Mouse (Mus musculus) gastrocnemius, adult 2 months (tissue): Measurements from ENCODE around the gene Srrm2. TPM values are rescaled to one million over a fixed set of nuclear protein-coding genes. Genes with fewer than 3 reads are reported as not detected.
A peak's percentile ranks its signal among the peaks of the same experiment; 100 is the strongest.

Source experiments
- DNase-seq: peaks from one replicate; pipeline ENCODE4 v3.0.0; 2022
- H3K27ac ChIP-seq: fragments of 200-600 bp; 2 replicates; pipeline ENCODE4 v1.8.1; 2022; ENCODE audit warnings: mild to moderate bottlenecking
- H3K4me3 ChIP-seq: fragments of 200-600 bp; 2 replicates; pipeline ENCODE4 v1.8.1; 2022; ENCODE audit warnings: mild to moderate bottlenecking, moderate library complexity
- CTCF ChIP-seq: fragments of 200-600 bp; IDR thresholded peaks from 2 replicates; pipeline ENCODE4 v1.8.1; 2022; ENCODE audit warnings: antibody characterized with exemption, mild to moderate bottlenecking, moderate library complexity
- intact Hi-C: fragments of 180-260 bp; cut with DNase I; formaldehyde crosslinking; loops from one replicate; pipeline ENCODE4 v1.15.1; 2025
- microRNA-seq: library from miRNA; unstranded; fragments of <30 nt; microRNA quantifications from one replicate; pipeline ENCODE4 v1.2.0, GENCODE M21; 2021
- total RNA-seq, 2 experiments: library from RNA; stranded (reverse); gene quantifications; 2 replicates each; pipeline ENCODE4 v1.2.3; 2021

Gene Srrm2
- total RNA-seq, 2 experiments from 2014 or later: 178 to 227 TPM

DNA sequence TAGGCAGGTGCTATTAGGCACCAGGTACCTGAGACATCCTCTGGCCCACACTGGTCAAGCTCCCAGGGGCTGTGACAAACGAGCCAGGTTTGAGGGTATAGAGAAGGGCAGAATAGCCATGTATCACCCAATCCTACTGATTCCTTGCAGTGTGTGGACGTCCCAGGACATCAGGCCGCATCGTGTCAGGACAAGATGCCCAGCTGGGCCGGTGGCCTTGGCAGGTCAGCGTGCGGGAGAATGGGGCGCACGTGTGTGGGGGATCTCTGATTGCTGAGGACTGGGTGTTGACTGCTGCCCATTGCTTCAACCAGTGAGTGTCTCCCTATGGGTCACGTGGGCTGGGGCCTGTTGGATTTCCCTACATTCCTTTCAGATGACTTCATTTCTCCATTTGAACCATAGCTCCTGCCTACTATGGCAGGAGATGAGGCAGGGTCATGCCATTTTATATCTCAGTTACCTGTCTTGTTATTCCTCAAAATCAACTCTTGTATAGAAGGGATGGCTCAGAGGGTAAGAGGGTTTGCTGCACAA lies 64.0 kb downstream of the Srrm2 start:
- DNase-seq: no peak
- intact Hi-C loops: no loop called here
- no peak overlapping the region for H3K4me3 ChIP-seq

GRCm38 (mm10) chr17:23857193-23857592 lies 66.9 kb downstream of the Srrm2 start:
- intact Hi-C loops: no loop called here
- no peak for TF ChIP-seq CTCF
- H3K4me3 ChIP-seq: no peak overlapping the region
- DNase-seq: peak; percentile 10
- no peak overlapping the region for H3K27ac ChIP-seq

More for the DNA sequence above, 64.0 kb downstream of the Srrm2 start:
- no peak for TF ChIP-seq CTCF
- no peak overlapping the region for H3K27ac ChIP-seq

GRCm38 (mm10) chr17:23857913-23858312 lies 67.6 kb downstream of the Srrm2 start:
- intact Hi-C loops: no loop called here
- DNase-seq: peak; percentile 8
- no peak for TF ChIP-seq CTCF
- Histone ChIP-seq H3K27ac (no peak overlapping the region), H3K4me3 (no peak overlapping the region)

DNA sequence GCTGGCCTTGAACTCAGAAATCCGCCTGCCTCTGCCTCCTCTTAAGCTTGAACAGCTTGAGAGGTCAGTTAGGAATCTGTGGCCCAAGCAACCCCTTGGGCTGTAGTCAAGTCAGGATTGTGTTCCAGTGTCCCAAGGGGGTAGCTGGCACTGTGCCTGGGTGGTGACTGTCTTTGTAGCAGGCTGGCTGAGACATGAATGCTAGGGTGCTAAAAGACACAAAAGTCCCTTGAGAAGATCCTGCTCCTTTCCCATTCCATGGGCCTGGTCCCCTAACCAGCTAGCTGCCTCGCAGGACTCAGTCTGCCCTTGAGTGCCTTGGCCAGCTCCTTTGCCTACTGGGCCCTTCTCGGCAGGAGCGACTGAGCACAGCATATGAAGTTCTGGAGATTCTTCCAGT lies 72.6 kb downstream of the Srrm2 start:
- H3K27ac ChIP-seq: no peak overlapping the region
- peak; percentile 26 for DNase-seq
- H3K4me3 ChIP-seq: no peak overlapping the region
- TF ChIP-seq CTCF: no peak
- intact Hi-C loops: no loop called here

GRCm38 (mm10) chr17:23867756-23868155 lies 77.4 kb downstream of the Srrm2 start, which contains the start of gene Prss21:
Prss21 (plus strand) TSS chr17:23868056.
- no peak for TF ChIP-seq CTCF
- Histone ChIP-seq H3K4me3 (no peak within 1 kb of the TSS), H3K27ac (no peak within 1 kb of the TSS)
- no peak for DNase-seq
- intact Hi-C loops: no loop called here

- Histone ChIP-seq H3K27ac (no peak overlapping the region), H3K4me3 (no peak overlapping the region)
- intact Hi-C loops: no loop called here
- DNase-seq: peak; percentile 27
- TF ChIP-seq CTCF: no peak
Measured at GRCm38 (mm10) chr17:23868513-23868912, 78.2 kb downstream of the Srrm2 start.

Small RNA genes lying within 50 kb of the gene (microRNA-seq; reads per million reads assigned to microRNA genes)
- gene Mir5125: not detected

Other genes with a start within 250 kb of the Srrm2 start
- gene Zfp213, start 226.3 kb upstream of the Srrm2 start, total RNA-seq: 1 to 10 TPM; 2.0 to 3.3 TPM
- 1 to 10 TPM; 1.5 to 2.1 TPM for gene Zfp13, start 191.0 kb upstream of the Srrm2 start, total RNA-seq
- gene Zscan10, start 189.7 kb upstream of the Srrm2 start, total RNA-seq: not detected
- under 1 TPM in 1 of 2 experiments, not detected in 1; 0.06 TPM for gene Mmp25, start 145.3 kb upstream of the Srrm2 start, total RNA-seq
- not detected for gene Bicdl2, start 130.0 kb upstream of the Srrm2 start, total RNA-seq
- gene Hcfc1r1, start 116.9 kb upstream of the Srrm2 start, total RNA-seq: 100 to 1,000 TPM; 112 to 137 TPM
- gene Thoc6, start 116.7 kb upstream of the Srrm2 start, total RNA-seq: 1 to 10 TPM; 6.3 to 8.8 TPM
- gene Tnfrsf12a, start 113.1 kb upstream of the Srrm2 start, total RNA-seq: 10 to 100 TPM; 19.5 to 27.5 TPM
- gene Cldn6, start 111.3 kb upstream of the Srrm2 start, total RNA-seq: not detected
- gene Cldn9, start 106.5 kb upstream of the Srrm2 start, total RNA-seq: under 1 TPM; 0.15 to 0.17 TPM
- not detected for gene 1520401A03Rik, start 67.7 kb upstream of the Srrm2 start, total RNA-seq
- under 1 TPM; 0.53 to 0.64 TPM for gene Pkmyt1, start 64.2 kb upstream of the Srrm2 start, total RNA-seq
- gene Paqr4, start 49.7 kb upstream of the Srrm2 start, total RNA-seq: 1 to 10 TPM; 2.7 to 4.0 TPM
- not detected for gene Kremen2, start 44.7 kb upstream of the Srrm2 start, total RNA-seq
- 10 to 100 TPM; 43.3 to 50.4 TPM for gene Flywch1, start 18.9 kb upstream of the Srrm2 start, total RNA-seq
- under 1 TPM; 0.47 to 0.51 TPM for gene Flywch2, start 4.5 kb upstream of the Srrm2 start, total RNA-seq
- gene Elob, start 38.6 kb downstream of the Srrm2 start, total RNA-seq: 100 to 1,000 TPM; 296 to 351 TPM
- gene Prss33, start 45.5 kb downstream of the Srrm2 start, total RNA-seq: not detected
- not detected for gene Prss32, start 53.3 kb downstream of the Srrm2 start, total RNA-seq
- not detected for gene Prss41, start 53.6 kb downstream of the Srrm2 start, total RNA-seq
- not detected for gene Prss21, start 77.5 kb downstream of the Srrm2 start, total RNA-seq
- gene Dcpp1, start 90.3 kb downstream of the Srrm2 start, total RNA-seq: not detected
- not detected for gene Dcpp2, start 90.3 kb downstream of the Srrm2 start, total RNA-seq
- not detected for gene Dcpp3, start 126.9 kb downstream of the Srrm2 start, total RNA-seq
- not detected for gene Sbp, start 151.1 kb downstream of the Srrm2 start, total RNA-seq
- not detected for gene Sbpl, start 164.7 kb downstream of the Srrm2 start, total RNA-seq
- gene Prss30, start 190.0 kb downstream of the Srrm2 start, total RNA-seq: not detected
- gene Prss22, start 207.6 kb downstream of the Srrm2 start, total RNA-seq: not detected
- gene Prss27, start 247.6 kb downstream of the Srrm2 start, total RNA-seq: not detected